Mouse (Mus musculus) midbrain, embryonic 13.5 days (tissue): ENCODE measurements at regions not wholly inside any gene's neighbourhood (a gene's known extent, or its start where the extent isn't known, plus 50 kb on each side); places are given as distances from the start of the nearest gene placed in this dataset.
"Not testable (repeated sequence)": the region's sequence is repeated elsewhere in the genome, so short reads cannot be mapped to it uniquely, and the experiment has no call there.

Source experiments
- ATAC-seq: fragments of 200-750 bp; cut with Nextera tagmentation; 2 replicates; pipeline ENCODE4 v1.8.0; 2017; ENCODE audit warnings: mild to moderate bottlenecking, moderate TSS enrichment, moderate library complexity
- H3K27ac ChIP-seq: fragments of 300-500 bp; sonication (generic); 2 replicates; pipeline ENCODE4 v1.5.1; 2015; ENCODE audit warnings: inconsistent platforms, mild to moderate bottlenecking, moderate library complexity
- H3K27me3 ChIP-seq: fragments of 300-500 bp; sonication (generic); 2 replicates; pipeline ENCODE4 v1.6.1; 2015; ENCODE audit warnings: mild to moderate bottlenecking, inconsistent platforms
- H3K36me3 ChIP-seq: fragments of 300-500 bp; sonication (generic); 2 replicates; pipeline ENCODE4 v1.6.1; 2015; ENCODE audit warnings: mild to moderate bottlenecking, inconsistent platforms
- H3K4me1 ChIP-seq: fragments of 300-500 bp; sonication (generic); replicated peaks from 2 replicates; pipeline ENCODE4 v1.6.1; 2015; ENCODE audit warnings: inconsistent platforms
- H3K4me2 ChIP-seq: fragments of 300-500 bp; sonication (generic); replicated peaks from 2 replicates; pipeline ENCODE4 v1.6.1; 2015; ENCODE audit warnings: moderate library complexity, mild to moderate bottlenecking, inconsistent platforms
- H3K4me3 ChIP-seq: fragments of 300-500 bp; sonication (generic); replicated peaks from 2 replicates; pipeline ENCODE4 v1.5.1; 2015; ENCODE audit warnings: mild to moderate bottlenecking, inconsistent platforms
- H3K9ac ChIP-seq: fragments of 300-500 bp; sonication (generic); replicated peaks from 2 replicates; pipeline ENCODE4 v1.6.1; 2015; ENCODE audit warnings: mild to moderate bottlenecking, inconsistent platforms
- H3K9me3 ChIP-seq: fragments of 300-500 bp; sonication (generic); 2 replicates; pipeline ENCODE4 v1.6.1; 2016; ENCODE audit warnings: mild to moderate bottlenecking, inconsistent platforms
- WGBS: fragments of 180-500 bp; shearing (Covaris S2); methylation state at CpG from one replicate; pipeline ENCODE4 v1.1.7; 2015; 5-methylcytosine and 5-hydroxymethylcytosine counted together

GRCm38 (mm10) chr10:117565110-117565509, 64.2 kb upstream of the Cpm start:
- H3K36me3 ChIP-seq, result no peaks in the 10 kb centered on the region
- H3K27me3 ChIP-seq, result peaks cover 4% of the 10 kb centered on the region
- no peak overlapping the region for H3K27ac ChIP-seq
- no peak overlapping the region for H3K4me3 ChIP-seq
- H3K4me1 ChIP-seq, result 0 out of 2 replicates have a peak, but pooled peaks cover 2% of the 10 kb centered on the region
- 94% methylated on average over 3 of the region's 3 CpGs for WGBS
- H3K9me3 ChIP-seq, result no peaks in the 10 kb centered on the region
- H3K4me2 ChIP-seq, result no peak overlapping the region
- ATAC-seq, result no peak
- no peak overlapping the region for H3K9ac ChIP-seq

- Histone ChIP-seq H3K4me3 (no peak overlapping the region), H3K36me3 (no peaks in the 10 kb centered on the region), H3K9me3 (no peaks in the 10 kb centered on the region), H3K27me3 (peaks cover 1% of the 10 kb centered on the region; the same call in 1 of the 2 replicates), H3K9ac (no peak overlapping the region), H3K27ac (no peak overlapping the region), H3K4me1 (0 out of 2 replicates have a peak, but pooled peaks cover 5% of the 10 kb centered on the region), H3K4me2 (no peak overlapping the region)
- no peak for ATAC-seq
- WGBS, result 44% methylated on average over 12 of the region's 12 CpGs
Measured at GRCm38 (mm10) chr10:117564118-117565040, 64.9 kb upstream of the Cpm start.

GRCm38 (mm10) chr10:117563429-117564117, 65.7 kb upstream of the Cpm start:
- no peak for ATAC-seq
- H3K4me1 ChIP-seq, result 0 out of 2 replicates have a peak, but pooled peaks cover 5% of the 10 kb centered on the region
- 75% methylated on average over 8 of the region's 8 CpGs for WGBS

GRCm38 (mm10) chr10:117562850-117563248, 66.5 kb upstream of the Cpm start:
- not testable (repeated sequence) for H3K4me1 ChIP-seq, H3K9ac ChIP-seq, ATAC-seq, H3K9me3 ChIP-seq, H3K4me2 ChIP-seq, H3K27me3 ChIP-seq, H3K27ac ChIP-seq, H3K36me3 ChIP-seq, H3K4me3 ChIP-seq
- WGBS, result 82% methylated on average over 3 of the region's 3 CpGs

More at GRCm38 (mm10) chr10:117563429-117564117, 65.7 kb upstream of the Cpm start:
- Histone ChIP-seq H3K4me2 (no peak overlapping the region), H3K9me3 (no peaks in the 10 kb centered on the region), H3K4me3 (no peak overlapping the region), H3K9ac (no peak overlapping the region), H3K27ac (no peak overlapping the region), H3K27me3 (no peaks in the 10 kb centered on the region), H3K36me3 (no peaks in the 10 kb centered on the region)

GRCm38 (mm10) chr10:117561909-117562849, 67.1 kb upstream of the Cpm start:
- Histone ChIP-seq H3K9ac (no peak overlapping the region), H3K27me3 (no peaks in the 10 kb centered on the region), H3K4me1 (0 out of 2 replicates have a peak, but pooled peaks cover 5% of the 10 kb centered on the region), H3K36me3 (no peaks in the 10 kb centered on the region), H3K4me3 (no peak overlapping the region), H3K4me2 (no peak overlapping the region), H3K9me3 (no peaks in the 10 kb centered on the region), H3K27ac (no peak overlapping the region)
- 90% methylated on average over 13 of the region's 13 CpGs for WGBS
- no peak for ATAC-seq

- H3K4me1 ChIP-seq, result 0 out of 2 replicates have a peak, but pooled peaks cover 5% of the 10 kb centered on the region
- no peaks in the 10 kb centered on the region for H3K9me3 ChIP-seq
- H3K36me3 ChIP-seq, result no peaks in the 10 kb centered on the region
- no peak overlapping the region for H3K27ac ChIP-seq
- no peak for ATAC-seq
- H3K4me3 ChIP-seq, result no peak overlapping the region
- no peaks in the 10 kb centered on the region for H3K27me3 ChIP-seq
- WGBS, result 76% methylated on average over 5 of the region's 5 CpGs
- no peak overlapping the region for H3K4me2 ChIP-seq
- H3K9ac ChIP-seq, result no peak overlapping the region
Measured at GRCm38 (mm10) chr10:117561279-117561820, 68.0 kb upstream of the Cpm start.

GRCm38 (mm10) chr10:117560396-117561278, 68.7 kb upstream of the Cpm start:
- no peaks in the 10 kb centered on the region for H3K27me3 ChIP-seq
- H3K9ac ChIP-seq, result no peak overlapping the region
- WGBS, result 82% methylated on average over 9 of the region's 9 CpGs
- H3K27ac ChIP-seq, result no peak overlapping the region
- H3K9me3 ChIP-seq, result no peaks in the 10 kb centered on the region
- H3K4me3 ChIP-seq, result no peak overlapping the region
- no peak overlapping the region for H3K4me2 ChIP-seq
- ATAC-seq, result no peak
- no peaks in the 10 kb centered on the region for H3K36me3 ChIP-seq
- 0 out of 2 replicates have a peak, but pooled peaks cover 5% of the 10 kb centered on the region for H3K4me1 ChIP-seq

GRCm38 (mm10) chr10:117559615-117560395, 69.5 kb upstream of the Cpm start:
- H3K4me1 ChIP-seq, result 0 out of 2 replicates have a peak, but pooled peaks cover 5% of the 10 kb centered on the region
- H3K4me3 ChIP-seq, result no peak overlapping the region
- H3K9me3 ChIP-seq, result no peaks in the 10 kb centered on the region
- no peak overlapping the region for H3K4me2 ChIP-seq
- no peaks in the 10 kb centered on the region for H3K27me3 ChIP-seq
- WGBS, result 54% methylated on average over 17 of the region's 17 CpGs
- no peak overlapping the region for H3K27ac ChIP-seq
- no peak overlapping the region for H3K9ac ChIP-seq
- no peaks in the 10 kb centered on the region for H3K36me3 ChIP-seq
- ATAC-seq, result no peak

GRCm38 (mm10) chr10:117558891-117559614, 70.2 kb upstream of the Cpm start:
- Histone ChIP-seq H3K9ac (no peak overlapping the region), H3K4me2 (no peak overlapping the region), H3K9me3 (no peaks in the 10 kb centered on the region), H3K4me1 (0 out of 2 replicates have a peak, but pooled peaks cover 5% of the 10 kb centered on the region), H3K27ac (no peak overlapping the region), H3K27me3 (no peaks in the 10 kb centered on the region), H3K4me3 (no peak overlapping the region), H3K36me3 (no peaks in the 10 kb centered on the region)
- 88% methylated on average over 24 of the region's 24 CpGs for WGBS
- ATAC-seq, result no peak
